Mouse (Mus musculus) embryonic facial prominence, embryonic 11.5 days (tissue): Measurements from ENCODE around the gene Fkbp1a. TPM values are rescaled to one million over a fixed set of nuclear protein-coding genes. Genes with fewer than 3 reads are reported as not detected.
A peak's percentile ranks its signal among the peaks of the same experiment; 100 is the strongest.

Source experiments
- ATAC-seq: fragments of 200-750 bp; cut with Nextera tagmentation; replicated peaks from 2 replicates; pipeline ENCODE4 v1.8.0; 2017; ENCODE audit warnings: low read depth; ENCODE audit not compliant: insufficient number of reproducible peaks, low FRiP score, low TSS enrichment
- DNase-seq: peaks from one replicate; pipeline ENCODE4 v3.0.0-alpha.2; 2015; ENCODE audit warnings: low spot score
- H3K27ac ChIP-seq: fragments of 300-500 bp; sonication (generic); replicated peaks from 2 replicates; pipeline ENCODE4 v1.5.1; 2014; ENCODE audit warnings: mild to moderate bottlenecking, low read depth, low read length, control low read depth
- H3K27me3 ChIP-seq: fragments of 300-500 bp; sonication (generic); 2 replicates; pipeline ENCODE4 v1.6.1; 2014; ENCODE audit warnings: mild to moderate bottlenecking, low read length, moderate library complexity, mixed read lengths; ENCODE audit not compliant: control insufficient read depth, insufficient read depth
- H3K36me3 ChIP-seq: fragments of 300-500 bp; sonication (generic); replicated peaks from 2 replicates; pipeline ENCODE4 v1.6.1; 2014; ENCODE audit warnings: low read depth, mild to moderate bottlenecking, low read length, moderate library complexity, mixed read lengths; ENCODE audit not compliant: control insufficient read depth, insufficient read depth
- H3K4me1 ChIP-seq: fragments of 300-500 bp; sonication (generic); 2 replicates; pipeline ENCODE4 v1.6.1; 2014; ENCODE audit warnings: low read length, mixed read lengths; ENCODE audit not compliant: control insufficient read depth, insufficient read depth
- H3K4me2 ChIP-seq: fragments of 300-500 bp; sonication (generic); 2 replicates; pipeline ENCODE4 v1.6.1; 2014; ENCODE audit warnings: low read depth, mild to moderate bottlenecking, control low read depth, low read length, moderate library complexity
- H3K4me3 ChIP-seq: fragments of 300-500 bp; sonication (generic); 2 replicates; pipeline ENCODE4 v1.5.1; 2014; ENCODE audit warnings: low read depth, low read length, control low read depth
- H3K9ac ChIP-seq: fragments of 300-500 bp; sonication (generic); replicated peaks from 2 replicates; pipeline ENCODE4 v1.6.1; 2014; ENCODE audit warnings: mild to moderate bottlenecking, control low read depth, low read length
- H3K9me3 ChIP-seq: fragments of 300-500 bp; sonication (generic); replicated peaks from 2 replicates; pipeline ENCODE4 v1.6.1; 2016; ENCODE audit warnings: mild to moderate bottlenecking, low read length, inconsistent platforms, mixed read lengths; ENCODE audit not compliant: control insufficient read depth
- WGBS: fragments of 180-500 bp; shearing (Covaris S2); extraction: QIAGEN DNeasy Blood & Tissue Kit; methylation state at CpG from one replicate; pipeline ENCODE4 v1.1.7; 2014; 5-methylcytosine and 5-hydroxymethylcytosine counted together
- polyA plus RNA-seq: library from polyadenylated mRNA; unstranded; fragments of >200 nt; fragmentation: Nextera tagmentation; extraction: Ambion mirVana; gene quantifications from 2 replicates; pipeline ENCODE4 v1.2.1, GENCODE M21; 2014

The Fkbp1a gene
- polyA plus RNA-seq, 1 experiment from 2014 or later, result 583 TPM

DNA sequence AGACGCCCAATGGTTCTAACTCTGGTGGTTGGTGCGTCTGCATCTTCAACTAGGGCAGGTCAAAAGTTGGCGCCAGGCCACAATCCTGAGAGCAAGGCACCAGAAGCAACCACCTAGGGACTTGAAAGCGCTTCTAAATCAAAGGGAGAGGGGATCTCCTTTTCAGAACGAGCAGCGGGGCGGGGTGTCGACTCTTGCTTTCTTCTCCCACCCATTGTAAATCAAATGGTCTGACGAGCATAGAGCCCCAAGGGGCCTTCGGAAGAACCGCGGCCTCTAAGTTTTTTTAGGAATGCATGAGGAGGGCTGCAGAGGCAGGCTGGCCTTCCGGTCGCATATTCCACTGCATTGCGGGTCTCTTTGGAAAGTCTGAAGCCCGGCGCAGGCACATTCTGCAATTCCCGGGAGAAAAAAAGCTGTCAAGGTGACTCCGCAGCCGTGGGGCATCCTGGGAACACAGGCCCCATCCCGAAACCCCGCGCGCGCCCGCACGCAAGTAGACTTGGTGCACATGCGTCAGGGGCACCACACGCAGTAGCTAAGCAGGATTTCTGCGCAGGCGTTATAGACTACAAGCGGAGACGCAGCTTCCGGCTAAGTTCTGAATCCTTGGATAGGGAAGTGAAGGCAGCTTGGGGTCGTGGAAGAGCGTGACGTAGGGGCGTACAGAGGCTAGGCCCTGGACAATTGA, 33.6 kb downstream of the Fkbp1a start:
- Histone ChIP-seq H3K9ac (peak overlapping the region; percentile 62), H3K4me1 (no peaks in the 10 kb centered on the region; the same call in 1 of the 2 replicates), H3K4me3 (peak overlapping the region; percentile 36), H3K36me3 (no peaks in the 10 kb centered on the region), H3K4me2 (peak overlapping the region; percentile 70), H3K27me3 (no peaks in the 10 kb centered on the region), H3K9me3 (no peaks in the 10 kb centered on the region), H3K27ac (no peak overlapping the region)
- ATAC-seq (peak; percentile 91), DNase-seq (peak; percentile 89)
- 1% methylated on average over 38 of the region's 38 CpGs for WGBS

DNA sequence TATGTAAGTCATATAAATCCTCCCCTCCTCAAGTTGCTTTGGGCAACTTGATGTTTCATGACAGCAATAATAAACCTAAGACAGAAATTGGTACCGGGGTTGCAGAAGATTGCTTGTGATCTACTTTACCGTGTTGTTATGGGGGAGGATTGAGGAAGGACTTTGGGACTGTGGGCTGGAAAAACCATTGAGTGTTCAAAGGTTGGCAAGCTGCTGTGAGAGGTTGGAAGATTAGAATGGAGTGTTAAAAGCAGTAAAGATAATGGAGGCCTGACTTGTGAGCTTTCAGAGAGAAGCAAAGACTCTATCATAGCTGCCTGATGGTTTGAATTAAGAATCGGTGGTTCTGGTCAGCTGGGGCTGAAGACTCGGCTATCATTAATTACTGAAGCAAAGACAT, 36.9 kb downstream of the Fkbp1a start:
- WGBS, result 70% methylated on average over 4 of the region's 4 CpGs
- DNase-seq (no peak), ATAC-seq (no peak)
- H3K4me1 ChIP-seq, result no peaks in the 10 kb centered on the region; the same call in 1 of the 2 replicates
- no peak overlapping the region for H3K4me3 ChIP-seq
- no peaks in the 10 kb centered on the region for H3K36me3 ChIP-seq
- H3K27me3 ChIP-seq, result no peaks in the 10 kb centered on the region
- H3K9me3 ChIP-seq, result no peaks in the 10 kb centered on the region
- H3K4me2 ChIP-seq, result no peak overlapping the region
- H3K9ac ChIP-seq, result no peak overlapping the region
- H3K27ac ChIP-seq, result no peak overlapping the region

DNA sequence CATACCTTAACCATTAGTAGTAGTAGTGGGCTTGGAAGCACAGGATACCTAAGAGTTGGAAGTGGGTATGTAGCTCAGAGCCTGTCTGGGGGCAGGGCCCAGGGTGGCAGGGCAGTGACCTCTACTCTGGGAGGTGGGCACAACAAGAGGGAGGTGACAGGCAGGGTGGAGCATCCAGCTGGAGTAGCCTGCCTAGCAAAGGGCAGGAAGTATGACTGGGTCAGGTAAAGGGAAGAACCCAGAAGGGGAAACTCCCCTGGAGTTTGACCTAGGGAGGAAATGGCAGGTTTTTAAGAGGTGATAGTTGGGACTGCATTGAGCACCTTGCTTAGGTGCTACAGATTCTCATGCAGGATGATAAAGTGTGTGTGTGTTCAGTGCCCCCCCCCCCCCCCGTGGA, 38.7 kb downstream of the Fkbp1a start:
- no peak overlapping the region for H3K4me3 ChIP-seq
- WGBS, result 63% methylated on average over 1 of the region's 1 CpGs
- H3K9ac ChIP-seq, result no peak overlapping the region
- no peaks in the 10 kb centered on the region for H3K36me3 ChIP-seq
- H3K9me3 ChIP-seq, result no peaks in the 10 kb centered on the region
- DNase-seq, result no peak
- H3K27me3 ChIP-seq, result no peaks in the 10 kb centered on the region
- no peaks in the 10 kb centered on the region for H3K4me1 ChIP-seq
- H3K27ac ChIP-seq, result no peak overlapping the region
- no peak overlapping the region for H3K4me2 ChIP-seq
- ATAC-seq, result no peak

DNA sequence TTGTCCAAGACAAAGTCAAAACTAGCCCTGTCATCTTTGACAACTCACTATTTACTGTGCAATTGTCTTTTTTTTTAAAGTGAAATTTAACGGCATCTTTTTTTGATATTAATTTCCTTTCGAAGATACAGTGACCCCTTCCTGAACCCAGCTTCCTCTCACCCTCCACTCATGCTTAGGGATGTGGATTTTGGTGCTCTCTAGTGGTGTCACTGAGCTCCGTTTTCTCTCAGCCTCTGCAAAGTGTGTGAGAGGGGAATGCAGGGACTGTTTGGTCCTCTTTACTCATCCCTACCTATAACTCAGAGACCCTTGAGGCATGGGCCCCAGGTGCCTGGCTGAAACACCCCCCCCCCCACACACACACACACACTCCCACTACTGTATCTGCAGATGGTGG, 43.7 kb downstream of the Fkbp1a start:
- no peak overlapping the region for H3K4me3 ChIP-seq
- H3K9me3 ChIP-seq, result no peaks in the 10 kb centered on the region
- ATAC-seq (peak; percentile 10; the same call in 1 of the 2 replicates), DNase-seq (no peak)
- no peak overlapping the region for H3K27ac ChIP-seq
- H3K27me3 ChIP-seq, result no peaks in the 10 kb centered on the region
- H3K4me1 ChIP-seq, result no peaks in the 10 kb centered on the region
- H3K9ac ChIP-seq, result no peak overlapping the region
- H3K36me3 ChIP-seq, result no peaks in the 10 kb centered on the region
- WGBS, result 63% methylated on average over 3 of the region's 3 CpGs
- no peak overlapping the region for H3K4me2 ChIP-seq

DNA sequence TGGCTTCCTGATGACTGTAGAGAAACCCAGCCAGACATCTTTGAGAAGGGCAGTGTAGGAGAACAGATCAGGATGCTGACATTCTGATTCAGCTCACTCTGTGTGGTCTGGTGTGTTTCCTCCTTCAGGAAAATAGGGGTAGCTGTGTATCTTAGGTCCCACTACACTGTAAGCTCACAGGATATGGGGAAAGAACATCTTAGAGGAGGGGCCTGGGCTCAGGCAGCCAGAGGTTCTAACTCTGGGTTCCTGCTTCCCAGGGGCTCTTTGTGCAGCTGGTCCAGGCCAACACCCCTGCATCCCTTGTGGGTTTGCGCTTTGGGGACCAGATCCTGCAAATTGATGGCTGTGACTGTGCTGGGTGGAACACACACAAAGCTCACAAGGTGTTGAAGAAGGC, 44.5 kb downstream of the Fkbp1a start:
- ATAC-seq, result no peak
- Histone ChIP-seq H3K36me3 (no peaks in the 10 kb centered on the region), H3K4me2 (no peak overlapping the region), H3K4me3 (no peak overlapping the region), H3K9ac (no peak overlapping the region), H3K27ac (no peak overlapping the region), H3K4me1 (no peaks in the 10 kb centered on the region), H3K9me3 (no peaks in the 10 kb centered on the region), H3K27me3 (no peaks in the 10 kb centered on the region)
- DNase-seq, result no peak
- 71% methylated on average over 1 of the region's 1 CpGs for WGBS

DNA sequence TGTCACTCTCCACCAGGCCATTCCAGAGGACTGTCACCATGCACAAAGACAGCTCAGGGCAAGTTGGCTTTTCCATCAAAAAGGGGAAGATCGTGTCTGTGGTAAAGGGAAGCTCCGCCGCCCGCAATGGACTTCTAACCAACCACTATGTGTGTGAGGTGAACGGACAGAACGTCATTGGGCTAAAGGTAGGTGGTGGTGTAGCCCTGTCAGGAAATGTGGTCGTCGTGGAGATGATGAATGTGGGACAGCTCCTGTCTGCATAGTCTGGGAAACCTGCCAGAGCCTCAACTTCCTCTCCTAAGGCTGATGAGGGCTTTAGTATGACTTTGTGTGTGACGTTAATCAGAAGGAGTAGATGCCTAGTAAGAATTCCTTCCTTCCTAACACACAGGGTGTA, 45.0 kb downstream of the Fkbp1a start:
- DNase-seq (no peak), ATAC-seq (no peak)
- 84% methylated on average over 9 of the region's 9 CpGs for WGBS
- no peaks in the 10 kb centered on the region for H3K9me3 ChIP-seq
- H3K27me3 ChIP-seq, result no peaks in the 10 kb centered on the region
- H3K4me1 ChIP-seq, result no peaks in the 10 kb centered on the region
- H3K27ac ChIP-seq, result no peak overlapping the region
- no peak overlapping the region for H3K9ac ChIP-seq
- H3K4me3 ChIP-seq, result no peak overlapping the region
- no peak overlapping the region for H3K4me2 ChIP-seq
- no peaks in the 10 kb centered on the region for H3K36me3 ChIP-seq

DNA sequence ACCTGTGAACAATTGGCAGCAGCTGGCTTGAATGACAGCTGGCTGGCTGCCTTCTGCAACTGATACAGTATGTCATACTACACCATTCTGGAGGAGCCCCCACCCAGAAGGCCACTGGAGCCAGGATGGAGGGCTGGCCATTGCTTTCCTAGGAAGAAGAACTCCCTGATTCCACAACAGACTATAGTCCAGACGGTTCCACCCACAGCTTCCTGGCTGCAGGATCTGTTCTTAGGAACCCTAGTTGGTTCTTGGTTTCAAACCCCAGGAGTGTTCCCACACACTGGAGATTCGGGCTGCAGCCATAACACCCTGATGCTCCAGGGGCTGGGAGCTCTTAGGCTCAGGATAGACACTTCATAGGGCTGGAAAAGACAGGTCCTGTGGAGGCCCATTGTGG, 55.8 kb downstream of the Fkbp1a start:
- DNase-seq, result peak; percentile 33
- Histone ChIP-seq H3K4me2 (no peak overlapping the region), H3K27me3 (no peaks in the 10 kb centered on the region), H3K4me1 (no peaks in the 10 kb centered on the region), H3K27ac (no peak overlapping the region), H3K36me3 (no peaks in the 10 kb centered on the region), H3K4me3 (no peak overlapping the region), H3K9me3 (no peaks in the 10 kb centered on the region), H3K9ac (no peak overlapping the region)
- WGBS, result 51% methylated on average over 2 of the region's 2 CpGs
- no peak for ATAC-seq

DNA sequence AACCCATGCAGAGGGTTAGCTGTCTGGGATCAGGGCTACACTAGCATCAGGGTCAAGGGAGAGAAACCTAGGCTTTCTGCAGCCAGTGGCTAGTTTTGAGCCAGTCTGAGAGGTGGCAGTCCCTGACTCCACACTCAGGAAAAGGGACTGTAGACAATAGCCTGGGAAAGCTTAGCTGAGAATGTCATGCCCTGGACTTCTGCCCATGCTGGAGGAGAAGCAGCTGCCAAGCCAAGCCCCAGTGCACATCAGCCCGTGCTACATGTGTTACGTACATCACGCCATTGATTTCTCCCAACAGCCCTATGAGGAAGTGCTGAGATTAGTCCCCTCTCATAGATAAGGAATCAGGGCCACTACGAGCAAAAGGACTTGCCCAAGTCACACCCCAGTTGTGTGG, 59.8 kb downstream of the Fkbp1a start:
- Histone ChIP-seq H3K9me3 (no peaks in the 10 kb centered on the region), H3K4me2 (no peak overlapping the region), H3K9ac (no peak overlapping the region), H3K27me3 (no peaks in the 10 kb centered on the region), H3K27ac (no peak overlapping the region), H3K4me3 (no peak overlapping the region), H3K4me1 (no peaks in the 10 kb centered on the region), H3K36me3 (no peaks in the 10 kb centered on the region)
- 75% methylated on average over 4 of the region's 4 CpGs for WGBS
- no peak for DNase-seq
- no peak for ATAC-seq
